Mouse (Mus musculus): ENCODE results near the gene Ercc8. TPM values are rescaled to one million over a fixed set of nuclear protein-coding genes. Genes with fewer than 3 reads are reported as not detected.
A peak's percentile ranks its signal among the peaks of the same experiment; 100 is the strongest.

Ercc8 gene
- polyA plus RNA-seq, 1 experiment from 2014 or later = 16.4 TPM

- Histone ChIP-seq H3K9ac (no peak overlapping the region), H3K9me3 (no peaks in the 10 kb centered on the region), H3K27me3 (no peaks in the 10 kb centered on the region), H3K4me3 (no peak overlapping the region), H3K27ac (no peak overlapping the region), H3K36me3 (no peaks in the 10 kb centered on the region), H3K4me2 (no peak overlapping the region), H3K4me1 (no peaks in the 10 kb centered on the region)
- ATAC-seq (ENCODE audit: insufficient number of reproducible peaks, low FRiP score, low TSS enrichment, low read depth) = no peak
- WGBS = 83% methylated on average over 2 of the region's 2 CpGs
Measured at GRCm38 (mm10) chr13:108207447-108207846, 48.9 kb downstream of the Ercc8 start.

GRCm38 (mm10) chr13:108208090-108208489 lies 49.6 kb downstream of the Ercc8 start:
- no peak overlapping the region for H3K4me3 ChIP-seq
- no peaks in the 10 kb centered on the region for H3K9me3 ChIP-seq
- no peaks in the 10 kb centered on the region for H3K4me1 ChIP-seq
- H3K27ac ChIP-seq = no peak overlapping the region
- H3K27me3 ChIP-seq = 0 out of 2 replicates have a peak, but pooled peaks cover 1% of the 10 kb centered on the region
- ATAC-seq (ENCODE audit: insufficient number of reproducible peaks, low FRiP score, low TSS enrichment, low read depth) = no peak
- no peaks in the 10 kb centered on the region for H3K36me3 ChIP-seq
- no peak overlapping the region for H3K9ac ChIP-seq
- 61% methylated on average over 5 of the region's 5 CpGs for WGBS
- no peak overlapping the region for H3K4me2 ChIP-seq

- H3K9me3 ChIP-seq = no peaks in the 10 kb centered on the region
- H3K4me1 ChIP-seq = peaks cover 15% of the 10 kb centered on the region
- H3K27ac ChIP-seq = no peak overlapping the region
- no peak overlapping the region for H3K4me2 ChIP-seq
- no peak overlapping the region for H3K9ac ChIP-seq
- 87% methylated on average over 8 of the region's 8 CpGs for WGBS
- no peak for ATAC-seq (ENCODE audit: insufficient number of reproducible peaks, low FRiP score, low TSS enrichment, low read depth)
- peaks cover 25% of the 10 kb centered on the region for H3K27me3 ChIP-seq
- H3K36me3 ChIP-seq = no peaks in the 10 kb centered on the region
- no peak overlapping the region for H3K4me3 ChIP-seq
Measured at GRCm38 (mm10) chr13:108210960-108211359, 52.4 kb downstream of the Ercc8 start.

GRCm38 (mm10) chr13:108212397-108213018 lies 54.0 kb downstream of the Ercc8 start:
- no peak for ATAC-seq (ENCODE audit: insufficient number of reproducible peaks, low FRiP score, low TSS enrichment, low read depth)
- Histone ChIP-seq H3K27ac (no peak overlapping the region), H3K27me3 (peaks cover 38% of the 10 kb centered on the region), H3K4me3 (no peak overlapping the region), H3K36me3 (no peaks in the 10 kb centered on the region), H3K9me3 (no peaks in the 10 kb centered on the region), H3K4me2 (no peak overlapping the region), H3K9ac (no peak overlapping the region), H3K4me1 (peaks cover 15% of the 10 kb centered on the region)
- 49% methylated on average over 5 of the region's 5 CpGs for WGBS

- peaks cover 15% of the 10 kb centered on the region for H3K4me1 ChIP-seq
- WGBS = 0% methylated on average over 40 of the region's 40 CpGs
Measured at GRCm38 (mm10) chr13:108214081-108214484, 55.6 kb downstream of the Ercc8 start, which contains the start of gene Elovl7. Gene Elovl7 (plus strand): TSS chr13:108214404.

GRCm38 (mm10) chr13:108214485-108215107 lies 56.1 kb downstream of the Ercc8 start:
- Histone ChIP-seq H3K27ac (peak overlapping the region; percentile 24; the same call in 1 of the 2 replicates), H3K4me1 (peaks cover 15% of the 10 kb centered on the region), H3K27me3 (peaks cover 43% of the 10 kb centered on the region), H3K36me3 (no peaks in the 10 kb centered on the region), H3K4me3 (peak overlapping the region; percentile 70), H3K9me3 (no peaks in the 10 kb centered on the region), H3K9ac (peak overlapping the region; percentile 50), H3K4me2 (peak overlapping the region; percentile 100)
- WGBS = under 1% methylated on average over 48 of the region's 50 CpGs
- peak; percentile 48 for ATAC-seq (ENCODE audit: insufficient number of reproducible peaks, low FRiP score, low TSS enrichment, low read depth)

More at GRCm38 (mm10) chr13:108214081-108214484, 55.6 kb downstream of the Ercc8 start, which contains the start of gene Elovl7:
- Histone ChIP-seq H3K4me3 (peak within 1 kb of the TSS; percentile 70), H3K9me3 (no peaks in the 10 kb centered on the region), H3K27ac (peak within 1 kb of the TSS; percentile 24; the same call in 1 of the 2 replicates), H3K9ac (peak within 1 kb of the TSS; percentile 50), H3K4me2 (peak within 1 kb of the TSS; percentile 100), H3K36me3 (no peaks in the 10 kb centered on the region), H3K27me3 (peaks cover 43% of the 10 kb centered on the region)
- ATAC-seq (ENCODE audit: insufficient number of reproducible peaks, low FRiP score, low TSS enrichment, low read depth) = peak; percentile 75

- Histone ChIP-seq H3K36me3 (no peaks in the 10 kb centered on the region), H3K27me3 (peaks cover 43% of the 10 kb centered on the region), H3K9ac (peak overlapping the region; percentile 50; the same call in 1 of the 2 replicates), H3K4me1 (peaks cover 15% of the 10 kb centered on the region), H3K27ac (no peak overlapping the region), H3K4me3 (peak overlapping the region; percentile 70), H3K4me2 (peak overlapping the region; percentile 100), H3K9me3 (no peaks in the 10 kb centered on the region)
- no peak for ATAC-seq (ENCODE audit: insufficient number of reproducible peaks, low FRiP score, low TSS enrichment, low read depth)
- 3% methylated on average over 12 of the region's 12 CpGs for WGBS
Measured at GRCm38 (mm10) chr13:108215231-108215780, 56.8 kb downstream of the Ercc8 start.

- no peak overlapping the region for H3K9ac ChIP-seq
- no peak overlapping the region for H3K27ac ChIP-seq
- H3K4me2 ChIP-seq = no peak overlapping the region
- peaks cover 30% of the 10 kb centered on the region for H3K27me3 ChIP-seq
- WGBS = 75% methylated on average over 7 of the region's 7 CpGs
- no peaks in the 10 kb centered on the region for H3K36me3 ChIP-seq
- no peak overlapping the region for H3K4me3 ChIP-seq
- no peak for ATAC-seq (ENCODE audit: insufficient number of reproducible peaks, low FRiP score, low TSS enrichment, low read depth)
- peaks cover 4% of the 10 kb centered on the region; the same call in 1 of the 2 replicates for H3K4me1 ChIP-seq
- H3K9me3 ChIP-seq = no peaks in the 10 kb centered on the region
Measured at GRCm38 (mm10) chr13:108219773-108220172, 61.2 kb downstream of the Ercc8 start.

- Histone ChIP-seq H3K27me3 (no peaks in the 10 kb centered on the region), H3K27ac (no peak overlapping the region), H3K4me1 (no peaks in the 10 kb centered on the region), H3K9ac (no peak overlapping the region), H3K4me2 (no peak overlapping the region), H3K36me3 (no peaks in the 10 kb centered on the region), H3K4me3 (no peak overlapping the region), H3K9me3 (no peaks in the 10 kb centered on the region)
- ATAC-seq (ENCODE audit: insufficient number of reproducible peaks, low FRiP score, low TSS enrichment, low read depth) = no peak
- 55% methylated on average over 3 of the region's 3 CpGs for WGBS
Measured at GRCm38 (mm10) chr13:108229191-108229590, 70.7 kb downstream of the Ercc8 start.

- no peaks in the 10 kb centered on the region for H3K36me3 ChIP-seq
- no peak overlapping the region for H3K4me2 ChIP-seq
- H3K4me1 ChIP-seq = no peaks in the 10 kb centered on the region
- no peak overlapping the region for H3K27ac ChIP-seq
- no peaks in the 10 kb centered on the region for H3K9me3 ChIP-seq
- H3K9ac ChIP-seq = no peak overlapping the region
- ATAC-seq (ENCODE audit: insufficient number of reproducible peaks, low FRiP score, low TSS enrichment, low read depth) = no peak
- H3K4me3 ChIP-seq = no peak overlapping the region
- no peaks in the 10 kb centered on the region for H3K27me3 ChIP-seq
- 56% methylated on average over 6 of the region's 6 CpGs for WGBS
Measured at GRCm38 (mm10) chr13:108229634-108230330, 71.3 kb downstream of the Ercc8 start.

- no peak overlapping the region for H3K4me2 ChIP-seq
- H3K4me1 ChIP-seq = no peaks in the 10 kb centered on the region
- H3K27me3 ChIP-seq = no peaks in the 10 kb centered on the region
- no peak overlapping the region for H3K27ac ChIP-seq
- WGBS = 49% methylated on average over 4 of the region's 4 CpGs
- H3K9ac ChIP-seq = no peak overlapping the region
- no peaks in the 10 kb centered on the region for H3K36me3 ChIP-seq
- no peak for ATAC-seq (ENCODE audit: insufficient number of reproducible peaks, low FRiP score, low TSS enrichment, low read depth)
- H3K4me3 ChIP-seq = no peak overlapping the region
- no peaks in the 10 kb centered on the region for H3K9me3 ChIP-seq
Measured at GRCm38 (mm10) chr13:108240012-108240411, 81.5 kb downstream of the Ercc8 start.
